15 mouse cellular contexts compared by ENCODE assay signal in the genomic region with DNA sequence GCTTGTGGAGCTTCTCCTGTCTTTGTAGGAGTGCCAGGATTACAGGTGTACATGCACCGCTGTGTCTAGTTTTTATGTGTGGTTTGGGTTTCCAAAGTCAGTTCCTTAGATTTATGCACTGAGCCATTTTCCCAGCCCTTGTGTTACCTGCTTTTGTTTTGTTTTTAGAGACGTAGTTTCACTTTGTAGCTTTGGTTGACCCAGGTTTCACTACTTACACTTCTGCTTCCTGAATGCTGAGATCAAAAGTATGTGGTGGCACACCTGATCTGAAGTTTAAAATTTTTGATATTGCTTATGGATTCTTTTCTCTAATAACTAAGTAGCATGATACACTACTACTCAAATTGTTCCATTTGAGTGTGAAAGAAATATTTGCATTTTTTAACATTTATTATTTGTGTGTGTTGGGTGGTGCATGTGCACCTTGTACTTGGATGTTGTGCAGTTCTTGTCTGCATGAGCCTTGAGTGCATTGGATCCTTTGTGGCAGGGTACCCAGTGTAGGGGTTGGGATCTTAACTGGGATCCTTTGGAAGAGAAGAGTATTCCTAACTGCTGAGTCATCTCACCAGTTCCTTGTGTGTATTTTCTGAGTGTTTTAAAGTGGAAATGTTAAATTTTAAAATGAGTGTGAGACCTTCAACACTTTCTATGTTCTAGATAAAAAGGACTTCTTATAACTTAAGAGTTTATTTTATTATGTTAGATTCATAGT.
"Had no signal": no experiment of that assay in that cellular context is flagged by ENCODE, and none has a peak within 500 bp of the region (broad histone marks: within the 10 kb centered on the region; RNA-seq: fewer than 3 reads in every experiment).

No protein-coding gene starts in this region.

- H3K27me3 ChIP-seq: liver, embryonic 15.5 days; neural tube, embryonic 12.5 days; stomach, embryonic 15.5 days had no signal

- H3K4me3 ChIP-seq: layer of hippocampus, adult 2 months; liver, embryonic 15.5 days; midbrain, embryonic 10.5 days; myocyte; neural tube, embryonic 12.5 days; stomach, embryonic 15.5 days had no signal

- ATAC-seq: lung, postnatal 0 days had no signal

- H3K27ac ChIP-seq: layer of hippocampus, adult 2 months; liver, embryonic 15.5 days; midbrain, embryonic 10.5 days; neural tube, embryonic 12.5 days; stomach, embryonic 15.5 days had no signal

- H3K9ac ChIP-seq: liver, embryonic 15.5 days; neural tube, embryonic 12.5 days; stomach, embryonic 15.5 days had no signal

- DNase-seq: kidney, postnatal 10 days; kidney, postnatal 4 days; lung, adult 2 months; lung, postnatal 4 days; midbrain, embryonic 14.5 days; spleen, adult 18-20 months; thymus, adult 2 months; thymus, postnatal 36 days had no signal

- H3K4me1 ChIP-seq: liver, embryonic 15.5 days; midbrain, embryonic 10.5 days; neural tube, embryonic 12.5 days; stomach, embryonic 15.5 days had no signal
